Mouse (Mus musculus) adrenal gland, adult 2 months (tissue): ENCODE data around the gene Spout1. TPM values are rescaled to one million over a fixed set of nuclear protein-coding genes. Genes with fewer than 3 reads are reported as not detected.

ENCODE experiments used
- DNase-seq: peaks from one replicate; pipeline ENCODE4 v3.0.0; 2021
- polyA plus RNA-seq: library from polyadenylated mRNA; depleted of rRNA; stranded (reverse); fragments of >200 nt; gene quantifications from 2 replicates; pipeline ENCODE4 v1.2.3, GENCODE M21; 2012; rRNA removed
- total RNA-seq, 2 experiments: library from RNA; stranded (reverse); gene quantifications; 2 replicates each; pipeline ENCODE4 v1.2.3; 2021

The Spout1 gene
- total and polyA plus RNA-seq, 3 experiments: 18.7 to 36.4 (median 23.6) TPM

- no peak for DNase-seq
Measured at GRCm38 (mm10) chr2:30130156-30130555, 48.1 kb downstream of the Spout1 start.

GRCm38 (mm10) chr2:30128789-30129188 lies 49.5 kb downstream of the Spout1 start:
- peak; percentile 46 for DNase-seq

- peak; percentile 98 for DNase-seq
Measured at GRCm38 (mm10) chr2:30124472-30125274, 53.6 kb downstream of the Spout1 start, which contains the start of gene Zer1. Zer1 (minus strand) TSS chr2:30124585.

GRCm38 (mm10) chr2:30123729-30124471 lies 54.4 kb downstream of the Spout1 start:
- DNase-seq: peak; percentile 30

Other genes with a start within 250 kb of the Spout1 start
- gene Gle1, start 243.0 kb downstream of the Spout1 start, total RNA-seq: 10 to 100 TPM; 33.0 to 33.5 TPM
- 9.5 and 12.2 TPM in 2 replicates for gene Gle1, start 243.0 kb downstream of the Spout1 start, polyA plus RNA-seq
- gene Sptan1, start 212.9 kb downstream of the Spout1 start, total RNA-seq: 100 to 1,000 TPM; 192 to 206 TPM
- gene Sptan1, start 212.9 kb downstream of the Spout1 start, polyA plus RNA-seq: 70.2 and 77.0 TPM in 2 replicates
- gene Wdr34, start 129.6 kb downstream of the Spout1 start, total RNA-seq: 10 to 100 TPM; 14.7 to 22.0 TPM
- gene Wdr34, start 129.6 kb downstream of the Spout1 start, polyA plus RNA-seq: 59.2 and 62.5 TPM in 2 replicates
- 100 to 1,000 TPM; 202 to 236 TPM for gene Set, start 121.1 kb downstream of the Spout1 start, total RNA-seq
- 94.3 and 101 TPM in 2 replicates for gene Set, start 121.1 kb downstream of the Spout1 start, polyA plus RNA-seq
- gene Pkn3, start 100.8 kb downstream of the Spout1 start, total RNA-seq: 1 to 10 TPM; 4.7 to 6.2 TPM
- 5.5 and 8.8 TPM in 2 replicates for gene Pkn3, start 100.8 kb downstream of the Spout1 start, polyA plus RNA-seq
- 10 to 100 TPM; 16.2 to 18.9 TPM for gene Zdhhc12, start 84.8 kb downstream of the Spout1 start, total RNA-seq
- gene Zdhhc12, start 84.8 kb downstream of the Spout1 start, polyA plus RNA-seq: 120 and 123 TPM in 2 replicates
- 10 to 100 TPM; 35.0 to 40.2 TPM for gene Zer1, start 53.9 kb downstream of the Spout1 start, total RNA-seq
- 91.0 and 95.5 TPM in 2 replicates for gene Zer1, start 53.9 kb downstream of the Spout1 start, polyA plus RNA-seq
- gene Tbc1d13, start 44.7 kb downstream of the Spout1 start, total RNA-seq: 10 to 100 TPM; 47.8 to 55.2 TPM
- gene Tbc1d13, start 44.7 kb downstream of the Spout1 start, polyA plus RNA-seq: 60.2 and 69.7 TPM in 2 replicates
- gene Endog, start 7.0 kb downstream of the Spout1 start, total RNA-seq: 10 to 100 TPM; 29.2 to 42.5 TPM
- 134 and 158 TPM in 2 replicates for gene Endog, start 7.0 kb downstream of the Spout1 start, polyA plus RNA-seq
- gene Kyat1, start 27.4 kb upstream of the Spout1 start, total RNA-seq: 10 to 100 TPM; 22.1 to 23.9 TPM
- gene Kyat1, start 27.4 kb upstream of the Spout1 start, polyA plus RNA-seq: 28.7 and 37.3 TPM in 2 replicates
- gene Lrrc8a, start 59.3 kb upstream of the Spout1 start, total RNA-seq: 10 to 100 TPM; 59.3 to 65.7 TPM
- gene Lrrc8a, start 59.3 kb upstream of the Spout1 start, polyA plus RNA-seq: 40.5 and 44.8 TPM in 2 replicates
- gene Gm28035, start 62.1 kb upstream of the Spout1 start, total RNA-seq: 1 to 10 TPM in 1 of 2 experiments, under 1 TPM in 1; 0.97 to 1.9 TPM
- gene Gm28035, start 62.1 kb upstream of the Spout1 start, polyA plus RNA-seq: 14.0 and 15.0 TPM in 2 replicates
- gene Phyhd1, start 87.7 kb upstream of the Spout1 start, total RNA-seq: 10 to 100 TPM; 17.5 to 18.0 TPM
- gene Phyhd1, start 87.7 kb upstream of the Spout1 start, polyA plus RNA-seq: 8.5 and 18.3 TPM in 2 replicates
- not detected for gene Gm28038, start 102.6 kb upstream of the Spout1 start, total RNA-seq
- not detected in 2 replicates for gene Gm28038, start 102.6 kb upstream of the Spout1 start, polyA plus RNA-seq
- gene Dolk, start 107.9 kb upstream of the Spout1 start, total RNA-seq: 10 to 100 TPM; 39.5 to 61.5 TPM
- gene Dolk, start 107.9 kb upstream of the Spout1 start, polyA plus RNA-seq: 39.0 and 42.2 TPM in 2 replicates
- 10 to 100 TPM; 24.9 to 31.1 TPM for gene Nup188, start 107.9 kb upstream of the Spout1 start, total RNA-seq
- 54.4 and 66.6 TPM in 2 replicates for gene Nup188, start 107.9 kb upstream of the Spout1 start, polyA plus RNA-seq
- 10 to 100 TPM; 74.8 to 80.1 TPM for gene Sh3glb2, start 180.9 kb upstream of the Spout1 start, total RNA-seq
- gene Sh3glb2, start 180.9 kb upstream of the Spout1 start, polyA plus RNA-seq: 270 and 325 TPM in 2 replicates
- gene Miga2, start 185.8 kb upstream of the Spout1 start, total RNA-seq: 100 to 1,000 TPM in 1 of 2 experiments, 10 to 100 TPM in 1; 71.7 to 111 TPM
- gene Miga2, start 185.8 kb upstream of the Spout1 start, polyA plus RNA-seq: 55.8 and 68.1 TPM in 2 replicates
- 10 to 100 TPM; 16.5 to 21.9 TPM for gene Dolpp1, start 213.8 kb upstream of the Spout1 start, total RNA-seq
- 70.6 and 82.0 TPM in 2 replicates for gene Dolpp1, start 213.8 kb upstream of the Spout1 start, polyA plus RNA-seq
- gene Crat, start 237.4 kb upstream of the Spout1 start, total RNA-seq: 100 to 1,000 TPM; 216 to 274 TPM
- 326 and 448 TPM in 2 replicates for gene Crat, start 237.4 kb upstream of the Spout1 start, polyA plus RNA-seq
- gene Ptpa, start 237.6 kb upstream of the Spout1 start, total RNA-seq: 100 to 1,000 TPM; 124 to 147 TPM
- gene Ptpa, start 237.6 kb upstream of the Spout1 start, polyA plus RNA-seq: 235 and 242 TPM in 2 replicates